Mouse (Mus musculus): ENCODE results near the gene Dnah2.

The Dnah2 gene

DNA sequence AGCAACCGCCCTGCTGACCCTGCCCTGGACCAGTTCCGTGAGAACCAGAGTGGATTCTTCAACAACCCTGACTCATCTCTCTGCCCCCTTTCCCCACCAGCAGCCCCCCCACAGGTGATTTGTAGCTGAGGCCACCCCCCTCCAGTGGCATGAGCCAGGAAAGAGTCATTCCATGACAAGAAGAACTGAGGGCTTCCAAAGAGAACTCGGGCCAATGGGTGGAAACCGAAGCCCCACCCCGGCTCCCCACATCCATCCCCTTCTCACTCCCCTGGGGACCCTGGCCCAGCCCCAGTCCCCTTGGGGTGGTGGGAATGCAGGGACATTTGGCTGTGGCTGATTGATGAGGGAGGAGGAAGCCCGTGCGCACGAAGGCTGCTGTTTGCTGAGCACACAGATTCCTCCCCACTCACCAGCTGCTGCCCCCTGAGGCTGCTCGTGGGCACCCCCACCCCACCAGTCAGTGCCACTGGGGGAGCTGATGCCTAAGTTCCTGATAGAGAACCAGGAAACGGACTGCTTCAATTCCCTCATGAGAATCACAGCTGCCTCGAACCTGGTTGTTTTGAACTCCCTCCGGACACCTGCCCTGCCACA lies at the start of gene Dnah2:
Gene Dnah2, minus strand, starts transcription at position 51 of the 597 bp plus-strand sequence.
- no peak for DNase-seq

- no peak for DNase-seq
Observed at GRCm38 (mm10) chr11:69594853-69595252, 45.9 kb upstream of the Dnah2 start.

DNA sequence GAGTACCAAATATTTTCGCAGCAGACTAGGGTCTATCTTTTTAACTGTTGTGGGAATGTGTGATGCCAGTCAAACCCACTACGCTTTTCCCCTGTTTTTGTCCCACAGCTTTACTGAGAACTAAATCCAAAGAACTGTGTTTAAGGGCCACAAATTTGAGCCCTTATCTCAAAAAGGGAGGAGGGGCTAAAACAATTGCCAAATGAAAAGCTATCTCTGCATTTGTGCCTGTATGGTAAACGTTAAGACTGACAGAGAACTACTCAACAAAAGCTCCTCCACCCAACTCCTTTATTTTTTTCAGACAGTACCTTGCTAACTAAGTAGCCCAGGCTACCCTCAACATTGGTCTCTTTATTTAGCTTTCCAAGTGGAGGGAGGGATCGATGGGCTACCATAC lies 43.9 kb upstream of the Dnah2 start:
- DNase-seq, result no peak

DNA sequence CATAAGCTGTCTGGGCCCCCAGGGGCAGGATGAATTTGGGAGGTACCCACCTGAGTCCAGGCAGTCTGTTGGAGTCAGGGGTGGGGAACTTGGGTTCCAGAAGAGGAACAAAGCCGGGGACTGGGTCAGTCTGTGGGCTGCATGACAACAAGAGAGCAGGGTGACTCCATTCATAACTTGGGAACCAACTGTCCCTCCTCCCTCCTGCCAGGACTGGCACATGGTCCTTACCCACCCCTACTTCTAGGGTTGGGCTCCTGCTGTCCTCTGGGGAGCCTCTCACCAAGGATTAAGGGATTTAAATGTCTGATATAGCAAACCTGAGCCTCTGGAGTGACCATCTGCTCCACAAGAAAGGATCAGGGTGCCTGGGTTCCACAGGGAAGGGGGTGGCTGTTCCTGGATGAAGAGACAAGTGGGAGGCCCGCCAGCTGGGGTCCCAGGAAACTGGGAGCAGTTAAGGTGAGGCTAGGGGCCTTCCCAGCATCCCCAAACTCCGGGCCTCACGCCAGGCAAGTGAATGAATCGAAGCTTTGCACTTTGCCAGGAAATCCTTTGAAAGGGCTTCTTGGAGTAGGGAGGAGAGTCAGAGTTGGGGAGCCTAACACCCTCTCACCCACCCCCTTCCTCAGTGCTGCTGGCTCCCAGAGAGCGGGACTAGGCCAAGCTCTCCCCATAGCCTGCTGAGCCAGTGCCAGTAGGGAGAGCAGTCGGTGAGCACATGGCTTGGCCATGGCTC lies 43.2 kb upstream of the Dnah2 start:
- peak; percentile 79 for DNase-seq

DNA sequence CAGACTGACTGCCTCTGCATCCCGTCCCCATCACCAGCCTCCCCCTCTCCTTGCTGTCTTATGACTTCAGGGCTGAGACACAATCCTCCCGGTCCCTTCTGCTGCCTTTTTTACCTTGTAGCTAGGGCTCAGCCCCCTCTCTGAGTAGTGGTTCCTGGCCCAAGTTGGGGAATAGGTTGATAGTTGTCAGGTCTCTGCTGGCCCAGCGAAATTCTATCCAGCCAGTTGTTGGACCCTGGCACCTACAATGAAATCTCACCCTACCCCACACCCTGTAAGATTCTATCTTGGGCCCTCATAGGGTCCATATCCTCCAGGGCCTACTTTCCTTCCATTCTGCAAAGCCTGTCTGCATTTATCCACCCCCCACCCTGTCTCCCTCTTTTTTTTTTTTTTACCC lies 42.5 kb upstream of the Dnah2 start:
- no peak for DNase-seq

DNA sequence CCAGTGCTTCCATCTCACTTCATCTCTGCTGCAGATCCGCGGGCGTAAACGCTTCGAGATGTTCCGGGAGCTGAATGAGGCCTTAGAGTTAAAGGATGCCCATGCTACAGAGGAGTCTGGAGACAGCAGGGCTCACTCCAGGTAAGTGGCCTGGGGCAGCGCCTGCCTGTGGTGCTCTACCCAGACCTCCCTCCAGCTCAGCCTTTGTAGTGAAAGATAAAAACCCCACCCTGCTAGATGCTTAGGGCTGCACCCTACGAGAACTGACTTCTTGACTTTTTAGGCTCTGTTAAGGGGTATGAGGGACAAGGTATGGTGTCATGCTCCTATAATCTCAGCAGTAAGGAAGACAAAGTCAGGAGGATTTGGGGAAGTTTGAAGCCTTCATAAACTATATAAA lies 41.7 kb upstream of the Dnah2 start:
- no peak for DNase-seq

DNA sequence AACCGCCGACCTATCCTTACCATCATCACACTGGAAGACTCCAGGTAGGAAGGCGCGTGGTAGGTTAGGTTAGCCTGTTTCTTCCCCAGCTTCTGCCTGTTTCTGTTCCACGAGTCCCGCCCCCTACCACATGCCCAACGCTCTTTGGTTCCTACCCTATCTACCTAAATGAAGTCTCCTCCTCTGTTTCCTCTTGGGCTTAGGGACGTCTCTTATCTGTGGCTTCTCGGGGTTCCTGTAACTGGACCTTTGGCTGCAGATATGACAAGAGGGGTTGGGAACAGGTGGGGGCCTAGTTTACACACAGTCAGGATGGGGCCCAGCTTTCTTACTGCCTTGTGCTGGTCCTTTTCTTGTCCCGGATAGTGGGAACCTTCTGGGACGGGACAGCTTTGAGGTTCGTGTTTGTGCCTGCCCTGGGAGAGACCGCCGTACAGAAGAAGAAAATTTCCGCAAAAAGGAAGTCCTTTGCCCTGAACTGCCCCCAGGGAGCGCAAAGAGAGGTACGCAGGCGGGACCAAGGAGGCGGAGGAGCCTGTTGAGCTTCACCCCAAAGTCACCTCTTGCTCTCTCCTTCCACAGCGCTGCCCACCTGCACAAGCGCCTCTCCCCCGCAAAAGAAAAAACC lies 40.4 kb upstream of the Dnah2 start:
- no peak for DNase-seq

GRCm38 (mm10) chr11:69585718-69586325 lies 36.9 kb upstream of the Dnah2 start:
- DNase-seq, result no peak

GRCm38 (mm10) chr11:69584937-69585336 lies 36.0 kb upstream of the Dnah2 start:
- no peak for DNase-seq

DNA sequence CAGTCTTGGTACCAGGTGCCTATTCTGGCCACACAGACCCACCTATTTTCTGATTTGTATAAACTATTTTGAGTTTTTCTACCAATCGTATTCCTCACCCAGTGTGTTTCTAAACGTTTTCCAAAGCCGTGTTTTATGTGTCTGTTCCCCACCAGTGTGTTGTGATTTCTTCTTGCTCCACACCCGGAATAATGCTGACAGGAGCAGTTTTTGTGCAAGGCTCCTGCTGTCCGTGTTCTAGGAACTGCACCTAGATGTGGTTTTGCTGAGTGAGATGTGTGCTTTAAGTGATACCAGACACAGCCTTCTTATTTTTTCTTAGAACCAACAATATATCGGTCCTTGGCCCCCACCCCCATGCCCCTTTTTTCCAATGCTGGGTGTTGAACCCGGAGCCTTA lies 35.1 kb upstream of the Dnah2 start:
- no peak for DNase-seq

GRCm38 (mm10) chr11:69582230-69582805 lies 33.4 kb upstream of the Dnah2 start:
- no peak for DNase-seq

DNA sequence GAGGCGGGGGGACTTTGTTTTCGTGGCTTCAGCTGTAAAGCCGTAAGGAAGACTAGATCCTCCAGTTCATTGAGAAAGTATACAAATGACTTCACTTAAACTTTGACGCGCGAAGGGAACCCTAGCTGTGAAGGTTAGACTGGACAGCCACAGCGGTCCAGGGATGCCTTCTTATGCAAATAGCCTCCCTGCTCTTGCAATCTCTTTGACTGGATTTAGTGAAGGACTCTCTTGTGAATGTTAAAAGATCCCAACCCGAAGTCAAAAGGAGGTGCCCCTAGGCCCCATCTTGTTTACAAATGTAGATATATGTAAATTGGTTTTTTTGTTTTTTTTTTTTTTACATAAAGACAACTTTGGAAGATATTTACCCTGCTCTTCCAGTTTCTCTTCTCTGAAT lies 32.9 kb upstream of the Dnah2 start:
- no peak for DNase-seq

DNA sequence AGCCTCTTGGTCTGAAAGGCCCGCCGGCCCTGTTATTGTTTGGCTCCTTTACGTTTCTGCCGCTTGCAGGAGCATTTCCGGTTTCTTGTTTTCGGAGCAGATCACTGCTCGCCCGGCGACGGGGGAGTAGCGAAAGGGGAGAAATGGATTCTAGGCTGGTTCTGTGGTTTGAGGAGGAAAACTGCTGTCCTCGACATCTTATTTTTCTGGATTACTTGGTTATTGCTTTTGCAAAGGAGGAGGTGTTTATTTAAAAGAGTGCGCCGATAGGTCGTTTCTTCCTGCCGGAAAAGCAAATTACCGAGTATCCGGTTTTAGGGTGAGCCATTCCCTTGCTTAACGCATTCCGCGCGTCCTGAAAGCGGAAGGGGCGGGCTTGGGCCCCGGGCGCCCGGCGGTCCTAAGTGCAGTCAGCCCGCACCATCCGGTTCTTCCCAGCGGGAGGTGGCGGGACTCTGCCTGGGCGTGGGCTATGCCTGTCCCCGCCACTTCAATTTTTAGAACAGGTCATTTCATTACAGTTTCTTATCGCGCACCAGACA lies 32.3 kb upstream of the Dnah2 start:
- peak; percentile 90 for DNase-seq

GRCm38 (mm10) chr11:69580572-69581146 lies 31.7 kb upstream of the Dnah2 start:
- no peak for DNase-seq

DNA sequence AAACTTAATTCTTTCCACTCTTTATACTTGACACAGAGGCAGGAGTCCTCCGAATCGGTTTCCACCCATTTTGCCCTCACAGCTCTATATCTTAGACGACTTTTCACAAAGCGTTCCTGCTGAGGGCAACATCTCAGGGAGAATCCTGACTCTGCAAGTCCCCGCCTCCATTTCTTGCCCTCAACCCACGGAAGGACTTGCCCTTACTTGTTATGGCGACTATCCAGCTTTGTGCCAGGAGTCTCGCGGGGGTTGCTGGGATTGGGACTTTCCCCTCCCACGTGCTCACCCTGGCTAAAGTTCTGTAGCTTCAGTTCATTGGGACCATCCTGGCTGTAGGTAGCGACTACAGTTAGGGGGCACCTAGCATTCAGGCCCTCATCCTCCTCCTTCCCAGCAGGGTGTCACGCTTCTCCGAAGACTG lies 31.2 kb upstream of the Dnah2 start, which contains the start of the genes Wrap53 and Trp53:
Gene Wrap53, minus strand, starts transcription at position 165 of the 424 bp plus-strand sequence.
Gene Trp53, plus strand, starts transcription at position 269 of the 424 bp plus-strand sequence.
- DNase-seq, result peak; percentile 94

GRCm38 (mm10) chr11:69579128-69580017 lies 30.5 kb upstream of the Dnah2 start:
- DNase-seq, result peak; percentile 97

- no peak for DNase-seq
Observed at GRCm38 (mm10) chr11:69578301-69578700, 29.4 kb upstream of the Dnah2 start.

DNA sequence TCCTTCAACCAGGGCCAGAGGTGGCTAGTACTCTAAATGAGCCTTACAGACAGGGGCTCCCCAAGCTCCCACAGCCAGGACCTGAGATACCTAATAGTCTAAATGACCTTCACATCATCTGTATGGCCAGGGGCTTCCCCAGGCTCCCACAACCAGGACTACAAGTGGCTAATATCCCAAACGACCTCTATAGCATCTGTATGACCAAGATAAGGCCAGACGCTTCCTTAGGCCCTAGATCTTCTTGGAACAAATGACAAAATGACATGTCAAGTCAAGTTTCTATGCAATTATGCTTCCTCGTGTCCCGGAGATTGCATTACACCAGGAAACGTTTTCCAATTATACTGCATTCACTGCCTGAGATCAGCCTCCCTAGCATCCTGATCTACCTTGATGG lies 27.4 kb upstream of the Dnah2 start:
- no peak for DNase-seq

DNA sequence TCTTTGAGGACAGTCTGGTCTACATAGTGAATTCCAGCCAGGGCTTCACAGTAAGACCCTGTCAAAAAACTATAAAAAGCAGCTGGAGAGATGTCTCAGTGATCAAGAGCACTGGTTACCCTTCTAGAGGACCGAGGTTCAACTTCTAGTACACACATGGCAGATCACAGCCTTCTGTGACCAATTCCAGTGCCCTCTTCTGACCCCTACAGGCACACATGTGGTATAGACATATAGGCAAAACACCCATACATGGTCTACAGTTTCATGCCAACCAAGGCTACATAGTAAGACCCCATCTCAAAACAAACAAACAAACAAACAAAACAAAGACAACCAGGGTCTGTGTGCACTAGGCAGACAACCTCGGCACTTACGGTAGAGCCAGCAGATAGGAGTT lies 26.3 kb upstream of the Dnah2 start:
- no peak for DNase-seq

DNA sequence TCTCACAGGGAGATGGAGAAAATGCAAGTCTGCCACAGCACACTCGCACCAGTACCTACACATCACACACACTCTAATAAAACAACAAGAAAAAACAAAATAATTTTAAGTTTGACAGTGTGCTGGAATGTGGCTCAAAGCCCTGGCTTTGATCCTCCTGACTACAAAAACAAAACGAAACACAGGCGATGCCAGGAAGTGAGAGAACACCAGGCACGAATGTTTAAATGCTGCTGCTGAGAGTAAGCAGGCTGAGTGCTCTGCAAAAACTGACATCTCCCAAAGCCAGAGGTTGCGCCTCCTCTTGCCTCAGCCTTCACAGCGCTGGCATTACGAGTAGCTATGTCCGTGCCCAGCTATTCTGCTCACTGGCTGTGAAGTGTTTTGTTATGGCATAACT lies 16.2 kb upstream of the Dnah2 start:
- no peak for DNase-seq

DNA sequence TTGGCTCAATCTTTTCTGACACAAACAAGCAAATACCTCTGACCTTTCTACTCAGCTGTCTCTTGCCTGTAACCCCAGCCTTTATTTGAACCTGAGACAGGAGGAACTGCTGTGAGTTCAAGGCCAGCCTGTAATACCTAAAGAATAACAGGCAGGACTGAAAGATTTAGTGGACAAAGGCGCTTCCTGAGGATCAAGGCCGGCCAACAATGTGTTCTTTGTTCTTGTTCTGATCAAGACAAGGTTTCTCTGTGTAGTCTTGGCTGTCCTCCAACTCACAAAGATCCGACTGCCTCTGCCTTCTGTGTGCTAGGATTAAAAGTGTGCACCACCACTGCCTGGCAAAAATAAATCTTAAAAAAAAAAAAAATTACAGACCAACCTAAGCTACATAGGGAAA lies 15.5 kb upstream of the Dnah2 start:
- DNase-seq, result no peak

GRCm38 (mm10) chr11:69563373-69563772 lies 14.5 kb upstream of the Dnah2 start:
- DNase-seq, result no peak
